Mouse (Mus musculus) duodenum, adult 2 months (tissue): ENCODE results near the gene 4931428F04Rik. TPM values are rescaled to one million over a fixed set of nuclear protein-coding genes. Genes with fewer than 3 reads are reported as not detected.

Experiments
- polyA plus RNA-seq: library from polyadenylated mRNA; depleted of rRNA; stranded (reverse); fragments of >200 nt; gene quantifications from 2 replicates; pipeline ENCODE4 v1.2.3, GENCODE M21; 2012; ENCODE audit warnings: low replicate concordance; rRNA removed

4931428F04Rik gene
- 0.97 and 2.4 TPM in 2 replicates for polyA plus RNA-seq

DNA sequence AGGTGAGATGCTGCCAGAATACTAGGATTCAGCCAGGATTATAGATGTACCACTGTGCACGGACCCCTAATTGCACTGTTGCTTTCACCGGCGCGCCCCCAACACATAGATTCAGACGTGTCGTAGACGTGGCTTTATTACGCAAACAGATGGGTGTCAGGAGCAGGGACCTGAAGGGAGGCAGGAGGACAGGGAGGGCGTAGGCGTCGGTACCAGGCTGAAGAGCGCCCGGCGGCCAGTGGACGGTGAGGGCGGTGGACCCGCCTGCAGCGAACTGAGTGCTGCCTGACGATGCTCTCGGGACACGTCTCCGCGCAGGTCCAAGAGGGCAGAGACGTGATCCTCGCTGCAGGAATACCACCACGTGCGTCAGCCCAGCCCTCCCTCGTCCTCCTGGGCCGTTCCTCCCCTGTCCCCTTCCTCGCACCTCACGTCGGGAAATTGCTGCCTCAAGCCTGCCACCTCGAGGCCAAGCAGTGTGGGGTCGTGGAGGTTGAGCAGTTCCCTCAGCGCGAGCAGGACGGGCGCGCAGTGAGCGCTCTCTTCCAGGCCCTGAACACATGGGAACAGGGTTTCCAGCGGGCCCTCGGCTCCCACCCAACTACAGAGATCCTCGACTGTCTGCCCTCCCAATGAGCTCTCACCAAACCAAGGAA, at the start of gene 4931428F04Rik:
TSS of gene 4931428F04Rik (minus strand) at position 60 of the 656 bp plus-strand sequence.

GRCm38 (mm10) chr8:105326141-105326672, 36.5 kb upstream of the 4931428F04Rik start, which contains the start of the genes Lrrc29 and Tmem208:
TSS of gene Lrrc29 (minus strand) at chr8:105326278.
TSS of gene Tmem208 (plus strand) at chr8:105326354.

GRCm38 (mm10) chr8:105305211-105306145, 15.8 kb upstream of the 4931428F04Rik start, which contains the start of gene Elmo3:
TSS of gene Elmo3 (plus strand) at chr8:105305601.

DNA sequence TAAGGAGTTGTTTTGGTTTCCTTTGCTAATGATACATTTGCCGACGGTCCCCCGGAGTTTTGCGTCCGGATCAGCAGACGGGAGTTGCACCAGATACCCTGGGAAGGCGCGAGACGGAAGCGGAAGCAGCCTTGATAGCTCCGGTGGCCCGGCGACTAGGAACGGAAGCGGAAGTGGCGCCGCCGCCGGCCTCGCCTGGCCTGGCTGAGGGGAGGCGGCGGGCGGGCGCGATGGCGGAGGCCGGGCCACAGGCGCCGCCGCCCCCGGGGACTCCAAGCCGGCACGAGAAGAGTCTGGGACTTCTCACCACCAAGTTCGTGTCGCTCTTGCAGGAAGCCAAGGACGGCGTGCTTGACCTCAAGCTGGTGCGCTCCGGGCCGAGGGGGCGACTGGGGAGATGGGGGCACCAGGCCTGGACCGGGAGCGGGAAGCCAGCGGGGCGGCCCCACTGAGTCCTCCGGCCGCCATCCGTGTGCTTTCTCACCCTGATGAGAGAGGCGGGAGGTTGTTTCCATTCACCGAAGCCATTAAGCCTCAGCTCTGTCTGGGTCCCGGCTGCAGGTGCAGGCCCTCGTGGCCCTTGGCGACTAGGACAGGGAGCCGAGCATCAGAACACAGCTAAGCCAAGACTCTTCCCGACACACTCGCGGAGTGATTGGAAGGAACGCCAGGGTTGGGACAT, 8.0 kb upstream of the 4931428F04Rik start, which contains the start of gene E2f4:
TSS of gene E2f4 (plus strand) at position 153 of the 682 bp plus-strand sequence.

GRCm38 (mm10) chr8:105295895-105296573, 6.4 kb upstream of the 4931428F04Rik start, which contains the start of gene Exoc3l:
TSS of gene Exoc3l (minus strand) at chr8:105296101.

DNA sequence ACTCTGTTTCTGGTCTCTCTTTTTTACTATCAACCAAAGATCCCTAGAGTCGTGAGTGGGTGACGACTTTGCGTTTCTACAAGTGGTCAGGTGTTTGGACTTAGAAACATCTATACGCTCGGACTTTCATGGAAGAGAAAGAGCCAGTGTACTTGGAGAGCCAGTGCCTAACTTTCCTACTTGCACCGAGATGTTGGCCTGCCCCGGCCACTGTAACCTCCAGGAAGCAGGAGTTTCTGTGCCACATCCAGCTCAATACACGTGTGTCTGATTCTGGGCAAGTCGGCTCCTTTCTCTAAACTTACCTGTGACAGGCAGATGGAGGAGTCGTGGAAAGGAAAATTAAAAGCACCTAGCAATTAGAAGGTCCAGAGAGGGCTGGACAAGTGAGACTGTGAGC, 13.8 kb downstream of the 4931428F04Rik start, which contains the start of gene Nol3:
TSS of gene Nol3 (plus strand) at position 301 of the 400 bp plus-strand sequence.

GRCm38 (mm10) chr8:105269461-105269947, 20.2 kb downstream of the 4931428F04Rik start, which contains the start of gene Hsf4:
TSS of gene Hsf4 (plus strand) at chr8:105269801.

GRCm38 (mm10) chr8:105264024-105264982, 25.4 kb downstream of the 4931428F04Rik start, which contains the start of the genes Tradd and Fbxl8:
TSS of gene Tradd (minus strand) at chr8:105264609.
TSS of gene Fbxl8 (plus strand) at chr8:105264648.

GRCm38 (mm10) chr8:105254966-105255350, 34.7 kb downstream of the 4931428F04Rik start, which contains the start of gene B3gnt9:
TSS of gene B3gnt9 (minus strand) at chr8:105255153.

Other genes with a start within 250 kb of the 4931428F04Rik start
- 0.59 and 1.7 TPM in 2 replicates for gene Ces3a, start 241.3 kb downstream of the 4931428F04Rik start, polyA plus RNA-seq
- 0.22 TPM in 1 of 2 replicates, not detected in the other for gene Ces3b, start 206.1 kb downstream of the 4931428F04Rik start, polyA plus RNA-seq
- gene Ces4a, start 158.1 kb downstream of the 4931428F04Rik start, polyA plus RNA-seq, result not detected in 2 replicates
- 2.2 and 2.7 TPM in 2 replicates for gene Cbfb, start 119.2 kb downstream of the 4931428F04Rik start, polyA plus RNA-seq
- 8.2 and 10.4 TPM in 2 replicates for gene D230025D16Rik, start 64.7 kb downstream of the 4931428F04Rik start, polyA plus RNA-seq
- gene B3gnt9, start 34.7 kb downstream of the 4931428F04Rik start, polyA plus RNA-seq, result 9.6 and 16.2 TPM in 2 replicates
- 62.3 and 127 TPM in 2 replicates for gene Tradd, start 25.3 kb downstream of the 4931428F04Rik start, polyA plus RNA-seq
- 13.1 and 36.2 TPM in 2 replicates for gene Fbxl8, start 25.2 kb downstream of the 4931428F04Rik start, polyA plus RNA-seq
- 1.0 and 1.4 TPM in 2 replicates for gene Hsf4, start 20.1 kb downstream of the 4931428F04Rik start, polyA plus RNA-seq
- gene Nol3, start 13.7 kb downstream of the 4931428F04Rik start, polyA plus RNA-seq, result 0.64 and 0.90 TPM in 2 replicates
- 3.0 and 3.4 TPM in 2 replicates for gene Exoc3l, start 6.2 kb upstream of the 4931428F04Rik start, polyA plus RNA-seq
- gene E2f4, start 7.8 kb upstream of the 4931428F04Rik start, polyA plus RNA-seq, result 107 and 138 TPM in 2 replicates
- gene Elmo3, start 15.7 kb upstream of the 4931428F04Rik start, polyA plus RNA-seq, result 58.7 and 87.7 TPM in 2 replicates
- gene Lrrc29, start 36.4 kb upstream of the 4931428F04Rik start, polyA plus RNA-seq, result 6.5 and 8.6 TPM in 2 replicates
- gene Tmem208, start 36.5 kb upstream of the 4931428F04Rik start, polyA plus RNA-seq, result 120 and 146 TPM in 2 replicates
- 18.1 and 20.1 TPM in 2 replicates for gene Fhod1, start 58.1 kb upstream of the 4931428F04Rik start, polyA plus RNA-seq
- gene Slc9a5, start 59.0 kb upstream of the 4931428F04Rik start, polyA plus RNA-seq, result 3.2 and 4.5 TPM in 2 replicates
- gene Plekhg4, start 83.4 kb upstream of the 4931428F04Rik start, polyA plus RNA-seq, result 0.33 and 0.41 TPM in 2 replicates
- gene Kctd19, start 123.6 kb upstream of the 4931428F04Rik start, polyA plus RNA-seq, result 0.06 TPM in 1 of 2 replicates, not detected in the other
- 0.22 TPM in 1 of 2 replicates, not detected in the other for gene Lrrc36, start 123.7 kb upstream of the 4931428F04Rik start, polyA plus RNA-seq
- 53.0 and 57.7 TPM in 2 replicates for gene Tppp3, start 181.7 kb upstream of the 4931428F04Rik start, polyA plus RNA-seq
- gene Zdhhc1, start 207.0 kb upstream of the 4931428F04Rik start, polyA plus RNA-seq, result 17.9 and 29.4 TPM in 2 replicates
- gene Hsd11b2, start 228.9 kb upstream of the 4931428F04Rik start, polyA plus RNA-seq, result 11.0 and 11.1 TPM in 2 replicates